Mouse (Mus musculus) kidney, adult 11 months (tissue): ENCODE data around the gene Atp8a2.
A peak's percentile ranks its signal among the peaks of the same experiment; 100 is the strongest.
"Not testable (repeated sequence)": the region's sequence is repeated elsewhere in the genome, so short reads cannot be mapped to it uniquely, and the experiment has no call there.

Source experiments
- DNase-seq: peaks from one replicate; pipeline ENCODE4 v3.0.0; 2022

The Atp8a2 gene

DNA sequence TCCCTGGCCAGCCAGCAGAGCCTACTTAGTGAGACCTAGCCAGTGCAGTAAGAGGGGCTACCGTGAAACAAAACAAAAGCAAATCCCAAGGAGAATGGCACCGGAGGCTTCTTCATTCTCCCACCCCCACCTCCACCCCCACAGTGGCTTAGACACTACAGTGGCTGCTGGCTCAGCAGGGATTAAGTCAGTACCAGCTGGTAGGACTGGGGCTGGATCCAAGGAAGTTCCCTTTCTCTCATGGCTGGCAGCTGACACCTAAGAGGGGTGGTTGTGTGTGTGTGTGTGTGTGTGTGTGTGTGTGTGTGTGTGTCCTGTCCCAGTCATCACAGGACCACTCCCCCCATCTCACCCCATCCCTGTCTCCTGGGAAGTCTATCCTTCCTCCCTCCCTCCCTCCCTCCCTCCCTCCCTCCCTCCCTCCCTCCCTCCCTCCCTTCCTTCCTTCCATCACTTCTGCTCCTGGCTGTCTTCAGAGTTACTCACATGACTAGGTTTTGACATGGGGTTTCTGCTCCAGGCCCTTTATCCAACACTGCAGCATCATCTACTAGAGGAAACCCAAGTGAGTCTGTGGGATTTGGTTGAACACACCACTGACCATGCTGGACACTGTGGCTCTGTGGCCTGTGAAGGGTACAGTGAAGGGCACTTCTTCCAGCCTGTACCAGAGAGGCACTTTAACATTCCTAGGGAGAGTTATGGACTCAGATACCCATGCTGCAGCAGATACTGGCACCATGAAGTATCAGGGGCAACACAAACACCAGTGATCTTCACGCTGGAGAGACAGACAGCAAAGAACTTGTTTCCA, 358.3 kb downstream of the Atp8a2 start:
- not testable (repeated sequence) for DNase-seq

DNA sequence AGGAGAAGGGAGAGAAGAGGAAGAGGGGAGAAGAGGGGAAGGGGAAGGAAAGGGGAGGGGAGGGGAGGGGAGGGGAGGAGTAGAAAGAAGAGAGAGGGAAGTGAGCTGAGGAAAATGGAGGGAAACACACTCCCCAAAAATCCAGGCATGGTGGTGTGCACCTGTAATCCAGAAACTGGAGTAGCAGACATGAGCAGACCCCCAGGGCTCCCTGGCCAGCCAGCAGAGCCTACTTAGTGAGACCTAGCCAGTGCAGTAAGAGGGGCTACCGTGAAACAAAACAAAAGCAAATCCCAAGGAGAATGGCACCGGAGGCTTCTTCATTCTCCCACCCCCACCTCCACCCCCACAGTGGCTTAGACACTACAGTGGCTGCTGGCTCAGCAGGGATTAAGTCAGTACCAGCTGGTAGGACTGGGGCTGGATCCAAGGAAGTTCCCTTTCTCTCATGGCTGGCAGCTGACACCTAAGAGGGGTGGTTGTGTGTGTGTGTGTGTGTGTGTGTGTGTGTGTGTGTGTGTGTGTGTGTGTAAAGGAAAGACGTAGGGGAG, 359.2 kb downstream of the Atp8a2 start:
- DNase-seq: not testable (repeated sequence)

DNA sequence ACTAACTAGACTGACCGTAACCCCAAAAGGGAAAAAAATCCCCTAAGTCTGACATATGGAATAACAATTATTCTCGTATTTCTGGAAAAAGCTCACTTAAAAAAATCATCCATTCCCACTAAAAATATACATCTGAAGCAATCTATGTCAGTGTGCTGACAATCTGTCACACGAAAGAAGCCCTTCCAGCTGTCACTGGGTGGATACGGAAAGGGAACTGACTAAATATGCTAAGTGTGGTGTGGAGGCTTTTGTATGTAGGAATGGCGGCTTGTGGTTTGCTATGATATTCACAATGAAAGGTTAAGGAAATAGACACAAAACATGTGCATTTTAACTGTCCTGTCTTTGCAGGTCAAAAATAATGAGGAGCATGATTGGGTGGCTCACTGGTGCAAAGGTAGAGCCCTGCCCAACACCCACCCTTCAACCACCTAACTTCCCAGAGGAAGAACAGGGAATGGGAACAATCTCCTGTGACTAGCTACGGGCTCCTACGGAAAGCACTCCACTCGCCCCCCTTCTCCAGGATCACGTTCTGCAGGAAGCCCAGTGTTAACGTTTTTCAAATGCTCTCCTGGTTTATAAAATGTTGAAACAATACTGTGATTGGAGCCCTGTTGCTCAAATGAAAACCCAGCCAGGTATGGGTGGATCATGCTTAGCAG, 360.0 kb downstream of the Atp8a2 start:
- no peak for DNase-seq

DNA sequence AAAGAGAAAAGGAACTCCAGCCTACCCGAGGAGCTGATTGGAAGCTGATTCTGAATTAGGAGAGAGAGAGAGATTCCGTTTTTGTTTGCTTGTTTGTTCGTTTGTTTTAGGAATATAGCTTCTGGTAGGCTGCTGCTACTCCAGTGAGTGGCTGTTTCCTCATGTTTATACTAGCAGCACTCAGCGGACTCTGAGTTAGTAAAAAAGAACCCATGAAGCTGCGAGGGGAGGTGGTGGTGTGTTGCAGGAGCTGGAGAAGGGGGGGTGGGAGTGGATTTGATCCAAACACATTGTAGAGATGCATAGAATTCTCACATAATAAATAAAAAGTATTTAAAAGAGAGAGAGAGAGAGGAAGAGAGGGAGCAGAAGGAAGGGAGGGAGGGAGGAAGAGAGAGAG, 367.4 kb downstream of the Atp8a2 start:
- DNase-seq: no peak

DNA sequence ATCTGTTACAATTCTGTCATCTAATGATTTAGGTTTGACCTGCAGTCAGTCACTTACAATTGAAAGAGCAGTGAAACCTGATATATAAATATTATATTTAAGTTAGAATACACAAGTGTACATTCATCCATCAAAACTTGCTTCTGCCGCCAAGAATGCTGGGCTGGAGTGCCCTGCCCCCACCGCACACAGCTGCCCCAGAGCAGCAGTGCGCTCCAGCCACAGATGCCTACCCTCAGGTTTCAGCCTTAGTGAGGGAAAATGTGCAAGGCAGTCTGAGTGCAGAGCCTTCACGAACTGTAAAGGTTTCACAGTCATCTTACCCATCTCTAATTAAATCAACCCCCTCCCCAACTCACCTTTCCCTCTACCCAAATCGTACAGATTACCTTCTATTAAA, 369.6 kb downstream of the Atp8a2 start:
- no peak for DNase-seq

DNA sequence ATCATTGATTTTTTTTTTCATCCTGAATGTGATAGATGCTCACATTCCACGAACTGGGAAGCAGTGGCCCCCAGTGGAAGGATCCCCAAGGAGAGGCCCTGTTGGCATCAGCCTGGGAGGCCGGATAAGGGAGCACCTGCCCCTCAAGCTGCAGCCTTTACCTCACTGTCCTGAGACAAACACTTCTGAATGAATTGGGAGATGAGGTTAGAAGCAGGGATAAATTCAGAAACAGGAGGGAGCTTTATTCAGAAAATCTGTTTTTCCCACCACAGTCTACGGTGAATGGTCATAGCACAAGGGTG, 376.9 kb downstream of the Atp8a2 start:
- no peak for DNase-seq

DNA sequence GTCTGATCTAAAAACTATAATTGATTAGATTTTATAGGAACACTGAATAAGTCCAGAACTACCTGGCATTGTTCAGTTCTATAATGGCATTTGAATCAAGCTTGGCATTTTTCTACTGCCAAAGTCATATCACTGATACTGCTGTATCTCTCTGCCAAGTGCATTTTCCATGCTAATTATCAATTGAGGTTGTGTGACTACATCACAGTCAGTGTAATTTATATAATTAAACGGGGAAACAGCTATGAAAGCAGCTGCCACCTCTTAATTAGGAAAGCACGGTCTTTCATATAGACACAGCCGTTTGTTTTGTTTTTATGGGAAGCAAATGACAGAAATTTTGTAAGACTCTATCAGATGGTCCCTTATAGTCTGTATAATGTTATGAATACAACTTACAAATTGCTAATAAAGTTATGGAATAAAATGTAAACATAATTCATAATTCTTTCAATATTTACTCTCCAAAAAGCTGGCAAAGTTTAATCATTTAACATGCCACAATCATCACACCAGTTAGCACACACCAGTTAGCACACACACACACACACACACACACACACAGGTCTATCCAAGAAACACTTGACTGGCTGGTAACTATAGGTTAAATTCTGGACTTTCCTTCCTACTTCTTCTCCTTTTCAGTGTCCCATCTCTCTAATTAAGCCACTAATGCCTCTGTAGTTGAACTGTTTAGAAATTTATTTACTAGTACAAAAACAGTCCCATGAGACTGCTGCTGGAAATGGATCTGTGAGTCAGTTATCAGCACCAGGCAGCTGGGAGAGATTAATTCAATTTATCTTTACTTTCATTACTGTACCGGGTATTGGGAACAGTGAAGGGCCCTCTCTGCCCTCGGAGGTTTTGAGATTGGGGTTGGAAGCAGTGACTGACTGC, 377.5 kb downstream of the Atp8a2 start:
- DNase-seq: no peak

DNA sequence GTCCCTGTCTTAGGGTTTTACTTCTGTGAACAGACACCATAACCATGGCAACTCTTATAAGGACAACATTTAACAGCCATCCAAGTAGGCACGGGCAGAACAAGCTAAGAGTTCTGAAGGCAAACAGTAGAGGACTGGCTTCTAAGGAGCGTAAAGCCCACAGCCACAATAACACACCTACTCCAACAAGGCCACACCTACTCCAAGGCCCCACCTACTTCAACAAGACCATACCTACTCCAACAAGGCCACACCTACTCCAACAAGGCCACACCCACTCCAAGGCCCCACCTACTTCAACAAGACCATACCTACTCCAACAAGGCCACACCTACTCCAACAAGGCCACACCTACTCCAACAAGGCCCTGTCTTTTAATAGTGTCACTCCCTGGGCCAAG, 386.7 kb downstream of the Atp8a2 start:
- DNase-seq: not testable (repeated sequence)

DNA sequence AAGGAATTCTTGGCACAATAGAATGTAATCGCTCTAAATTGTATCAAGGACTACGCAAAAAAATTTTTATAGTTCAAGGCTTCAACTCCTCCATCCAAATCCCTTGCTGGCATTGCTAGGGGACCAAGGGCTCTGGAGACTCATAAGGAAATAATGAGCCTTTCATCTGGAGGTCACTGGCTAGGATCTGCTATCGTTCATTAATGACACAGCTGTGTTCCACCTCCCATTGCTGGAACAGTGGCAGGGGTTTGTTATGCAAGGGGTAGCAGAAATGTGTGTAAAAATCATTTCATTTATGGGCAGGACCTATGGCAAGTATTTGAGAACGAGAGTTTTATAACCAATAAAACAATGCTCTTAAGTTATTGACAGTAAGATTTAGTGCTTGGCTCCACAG, 387.2 kb downstream of the Atp8a2 start:
- no peak for DNase-seq

DNA sequence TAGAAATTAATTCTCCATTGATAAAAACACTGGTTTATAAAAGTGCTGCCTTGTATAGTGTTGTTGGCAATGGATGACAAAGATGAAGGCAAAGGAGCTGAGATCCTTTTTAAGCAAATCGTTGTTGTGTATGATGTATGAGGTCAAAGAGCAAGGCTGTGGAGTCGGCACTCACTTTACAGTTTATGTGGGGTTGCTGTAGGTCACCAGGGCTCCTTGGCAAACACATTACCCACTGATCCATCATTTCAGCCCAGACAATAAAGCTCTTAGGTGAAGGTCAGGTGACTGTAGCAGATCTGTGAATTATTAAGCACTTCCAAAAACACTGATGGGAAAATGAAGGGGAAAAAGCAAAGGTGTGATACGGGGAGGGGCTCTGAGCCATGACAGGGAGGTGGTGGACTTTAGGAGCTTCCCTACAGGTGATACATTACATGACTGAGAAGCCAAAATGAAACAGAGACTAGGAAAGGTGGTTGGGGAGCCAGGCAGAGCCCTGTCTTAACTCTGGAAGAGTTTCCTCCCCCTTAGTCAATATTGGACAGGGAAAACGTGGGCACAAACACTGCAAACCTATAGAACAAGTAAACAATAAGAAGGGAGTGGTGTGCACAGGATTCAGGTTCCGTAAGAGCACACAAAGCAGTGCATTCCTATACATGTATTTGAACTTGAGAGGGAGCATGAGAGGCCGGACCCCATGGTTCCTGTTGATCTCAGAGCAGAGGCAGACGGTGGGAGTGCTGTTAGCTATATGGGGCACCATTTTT, 389.3 kb downstream of the Atp8a2 start:
- DNase-seq: no peak

DNA sequence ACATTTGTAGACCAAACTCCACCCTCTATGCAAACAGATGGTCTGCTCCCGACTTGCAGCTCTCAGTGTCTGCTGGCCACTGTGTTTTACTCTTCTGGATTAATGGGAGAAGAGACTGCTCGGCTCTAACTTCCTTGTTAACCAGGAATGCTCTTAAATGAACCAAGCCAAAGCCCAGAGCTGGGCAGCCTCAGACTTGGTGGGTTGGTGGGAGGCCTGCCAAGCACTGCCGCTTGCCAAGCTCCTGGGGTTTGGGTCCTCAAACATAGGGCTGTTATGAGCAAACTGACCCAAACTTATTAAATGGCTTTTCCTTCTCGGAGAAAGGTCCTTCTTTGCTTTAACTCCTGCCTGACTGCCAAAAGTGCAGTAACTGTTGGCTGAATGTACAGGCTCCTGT, 390.1 kb downstream of the Atp8a2 start:
- DNase-seq: no peak

DNA sequence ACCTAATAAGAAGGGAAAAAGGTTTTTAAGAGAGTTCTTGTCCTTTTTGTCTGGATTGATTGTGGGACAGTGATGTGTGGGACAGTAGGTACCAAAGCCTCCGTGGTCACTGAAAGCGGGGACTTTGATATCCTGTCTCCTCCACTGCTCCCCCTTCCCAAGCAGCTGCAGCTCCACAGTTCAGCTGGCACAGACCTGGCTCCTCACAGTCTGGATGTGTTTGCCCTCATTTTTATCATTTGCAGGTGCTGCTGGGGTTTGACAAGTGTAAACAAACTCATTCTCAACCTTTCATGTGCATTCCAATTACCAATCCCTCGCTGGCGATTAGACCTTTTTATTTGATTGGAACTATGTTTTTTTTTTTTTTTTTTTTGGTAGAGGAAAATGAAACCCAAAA, 390.8 kb downstream of the Atp8a2 start:
- no peak for DNase-seq

DNA sequence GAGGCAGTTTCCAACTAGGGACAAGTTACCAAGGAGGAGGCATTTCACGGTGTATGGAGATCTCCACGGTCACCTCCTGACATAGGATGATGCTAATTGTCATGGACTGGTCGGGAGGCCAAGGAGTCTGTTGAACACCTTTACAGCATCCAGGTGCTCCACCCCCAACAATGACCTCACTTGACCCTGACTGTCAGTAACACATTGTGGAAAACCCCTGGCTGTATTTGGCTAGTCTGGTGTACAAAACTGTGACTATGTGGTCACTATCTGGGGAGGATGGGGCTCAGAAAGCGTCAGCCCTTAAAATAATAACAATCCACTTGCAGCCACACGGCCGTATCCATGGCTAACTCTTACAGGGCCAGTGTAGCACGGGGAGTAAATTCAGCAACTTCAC, 391.3 kb downstream of the Atp8a2 start:
- no peak for DNase-seq

DNA sequence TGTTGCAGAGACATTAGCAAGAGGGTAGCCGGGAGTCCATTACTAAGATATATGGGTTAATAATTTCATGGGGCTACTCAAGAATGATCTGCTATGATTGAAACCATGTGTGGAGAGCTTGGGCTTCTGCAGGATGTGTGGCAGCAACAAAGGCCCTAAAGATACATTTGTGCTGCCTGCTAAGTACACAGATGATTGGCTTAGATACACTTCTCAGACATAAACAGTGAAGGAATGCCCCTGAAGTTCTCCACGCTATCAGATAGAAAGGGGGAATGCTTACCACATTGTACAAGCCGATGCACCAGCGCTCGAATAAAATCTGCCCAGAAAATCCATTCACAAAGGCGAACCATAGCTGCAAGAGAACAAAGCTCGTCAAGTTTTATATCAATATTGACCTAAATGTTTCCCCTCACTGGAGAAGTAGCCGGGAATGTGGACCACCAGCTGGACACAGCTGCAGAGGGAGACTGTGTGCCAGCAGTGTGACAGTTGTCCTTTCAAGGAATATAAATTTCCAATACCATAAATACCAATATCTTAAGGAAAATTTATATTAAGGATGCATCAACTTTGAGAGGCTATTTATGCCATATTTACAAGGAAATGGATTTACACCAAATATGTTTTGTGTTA, 394.9 kb downstream of the Atp8a2 start:
- no peak for DNase-seq

DNA sequence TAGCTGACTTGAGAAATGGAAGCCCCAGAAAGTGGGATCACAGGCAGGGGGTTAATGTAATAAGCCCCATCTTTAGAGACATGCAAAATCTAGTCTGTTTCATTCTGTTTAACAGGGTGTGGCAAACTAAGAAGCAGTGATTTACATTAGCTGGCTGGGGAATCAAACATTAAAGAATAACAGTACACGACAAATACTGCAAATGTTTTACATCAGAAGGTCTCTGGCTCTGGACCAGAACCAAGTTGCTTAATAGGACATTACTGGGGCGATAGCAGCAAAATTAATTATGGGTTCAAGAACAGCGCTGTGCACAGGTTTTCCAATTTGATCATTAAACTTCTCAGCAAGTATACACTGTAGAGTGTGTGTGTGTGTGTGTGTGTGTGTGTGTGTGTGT, 397.5 kb downstream of the Atp8a2 start:
- no peak for DNase-seq

DNA sequence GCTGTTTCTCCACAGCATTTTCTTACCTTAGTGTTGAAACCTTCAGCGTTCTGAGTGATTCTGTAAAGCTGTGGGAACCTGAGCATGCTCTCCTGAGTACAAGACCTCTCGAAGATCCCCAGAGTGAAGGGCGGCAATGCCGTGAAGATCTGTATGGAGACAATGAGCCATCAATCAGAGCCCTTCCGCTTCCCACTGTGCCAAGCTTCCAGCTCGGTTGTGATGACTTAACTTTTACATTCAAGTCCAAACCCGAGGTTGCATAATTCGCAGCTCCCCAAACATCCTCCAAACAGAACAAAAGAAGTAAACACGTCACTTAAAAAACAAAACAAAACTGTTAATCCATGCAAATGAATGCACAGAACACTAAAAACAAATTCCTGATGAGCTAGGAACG, 403.1 kb downstream of the Atp8a2 start:
- no peak for DNase-seq

DNA sequence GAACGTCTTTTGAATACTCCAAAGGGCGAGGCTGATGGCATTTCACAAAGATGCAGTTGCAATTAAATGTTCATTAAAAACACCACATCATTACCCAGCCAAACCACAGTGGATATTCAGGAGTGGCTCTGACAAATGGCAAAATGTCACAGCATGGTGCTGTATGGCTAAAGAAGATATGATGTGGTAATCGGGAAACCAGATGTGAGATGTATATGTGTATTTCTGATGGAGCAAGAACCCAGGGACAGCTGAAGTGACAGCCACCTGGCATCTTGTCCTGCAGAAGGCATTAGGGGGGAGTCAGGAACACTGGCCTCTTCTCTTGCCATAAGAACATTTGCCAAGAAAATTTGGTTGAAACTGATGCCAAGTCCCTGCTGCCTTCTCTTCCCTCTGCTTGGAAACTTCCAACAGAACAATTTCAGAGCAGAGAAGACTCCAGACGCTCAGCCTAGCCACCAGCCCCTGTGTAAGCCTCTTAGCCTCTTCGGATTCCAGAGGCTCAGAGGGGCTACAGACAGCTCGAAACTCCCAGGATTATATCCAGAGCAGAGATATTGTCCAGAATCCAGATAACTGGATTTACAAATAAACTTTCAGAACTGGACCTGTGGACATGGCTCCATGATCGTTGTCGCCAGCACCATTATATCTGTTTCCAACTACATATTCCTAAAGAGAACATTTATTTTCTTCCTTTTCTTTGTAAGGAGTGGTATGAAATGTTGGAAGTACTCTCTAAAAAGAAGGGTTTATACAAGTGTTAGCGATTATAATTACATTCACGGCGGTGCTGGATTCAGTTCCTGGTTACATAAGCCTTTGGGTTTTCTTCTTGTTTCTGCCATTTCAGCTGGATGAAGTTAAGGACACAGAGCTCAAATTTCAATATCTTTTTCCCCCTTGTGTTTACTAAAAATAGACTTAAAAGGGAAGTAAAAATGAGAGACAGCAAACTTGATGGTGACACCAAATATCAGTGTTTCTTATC, 413.3 kb downstream of the Atp8a2 start:
- no peak for DNase-seq

DNA sequence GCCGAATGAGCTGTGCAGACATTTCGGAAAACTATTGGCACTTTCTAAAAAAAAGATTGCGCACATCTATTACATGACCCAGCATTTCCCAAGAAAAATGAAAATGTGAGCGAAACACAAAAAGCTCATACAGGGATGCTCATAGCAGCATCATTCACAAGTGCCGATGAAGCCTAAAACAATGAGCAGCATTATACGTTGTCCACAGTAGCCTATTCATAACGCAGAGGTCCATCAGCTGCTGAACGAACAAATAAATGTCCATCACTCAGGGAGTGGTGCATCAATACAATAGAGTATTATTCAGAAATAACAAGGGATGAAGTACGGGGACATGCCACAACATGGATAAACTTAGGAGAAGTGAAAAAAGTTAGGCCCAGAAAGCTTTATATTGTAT, 416.6 kb downstream of the Atp8a2 start:
- no peak for DNase-seq

DNA sequence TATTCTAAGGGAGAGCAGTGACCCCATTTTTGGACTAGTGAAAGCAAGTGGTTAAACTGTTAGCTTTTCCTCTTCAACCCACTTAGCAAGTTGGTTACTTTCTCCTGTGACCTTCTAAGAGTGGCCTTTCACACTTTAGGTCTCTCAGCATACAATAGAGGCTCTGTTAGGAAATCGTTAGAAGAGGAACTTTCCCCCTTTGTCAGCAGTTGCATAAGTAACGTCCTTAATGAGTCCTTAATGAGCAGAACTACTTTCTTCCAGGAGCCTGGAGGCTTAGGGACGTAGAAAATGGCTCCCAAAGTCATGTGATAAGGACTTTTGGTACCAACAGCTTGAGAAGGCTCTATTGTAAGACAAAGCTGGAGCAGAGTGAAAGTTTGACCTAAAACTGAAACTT, 434.8 kb downstream of the Atp8a2 start:
- DNase-seq: no peak

DNA sequence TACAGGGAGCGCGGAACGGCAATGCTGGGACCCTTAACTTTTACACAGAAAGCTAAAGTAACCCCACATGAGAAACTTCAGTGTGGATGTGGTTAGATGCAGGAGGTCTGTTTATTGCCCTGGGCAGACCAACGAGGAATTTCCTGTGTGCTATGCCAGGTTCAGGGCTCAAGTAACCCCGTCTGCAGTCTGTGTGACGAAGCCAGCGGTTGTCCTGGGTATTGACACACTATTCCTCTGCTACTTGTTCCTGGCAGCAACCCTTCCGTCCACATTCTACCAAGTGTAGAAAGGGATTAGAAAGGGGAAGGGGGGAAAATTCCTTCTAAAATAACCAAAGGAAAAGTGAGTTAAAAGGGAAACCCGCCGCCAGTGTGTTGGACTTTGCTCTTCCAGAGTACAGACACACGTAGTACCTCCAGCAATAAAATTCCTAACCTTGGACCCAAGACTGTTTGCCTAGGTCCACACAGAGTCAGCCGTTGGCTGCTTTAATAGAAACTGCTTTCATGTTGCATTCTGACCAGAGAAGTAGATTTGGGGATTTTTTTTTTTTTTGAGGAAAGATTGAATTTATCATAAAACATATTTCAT, 437.0 kb downstream of the Atp8a2 start:
- DNase-seq: peak; percentile 25
